Mouse (Mus musculus) heart, postnatal 36 days (tissue): ENCODE data around the gene P2ry14. TPM values are rescaled to one million over a fixed set of nuclear protein-coding genes. Genes with fewer than 3 reads are reported as not detected.
A peak's percentile ranks its signal among the peaks of the same experiment; 100 is the strongest.
"Not testable (repeated sequence)": the region's sequence is repeated elsewhere in the genome, so short reads cannot be mapped to it uniquely, and the experiment has no call there.

Source experiments
- DNase-seq, 2 experiments: peaks; one replicate each; pipeline ENCODE4 v3.0.0; 2021 to 2022
- intact Hi-C: fragments of 180-260 bp; cut with DNase I; formaldehyde crosslinking; loops from one replicate; pipeline ENCODE4 v1.15.1; 2025
- total RNA-seq, 2 experiments: library from RNA; stranded (reverse); gene quantifications; 2 replicates each; pipeline ENCODE4 v1.2.3; 2021

Gene P2ry14
- total RNA-seq, 2 experiments from 2014 or later = 5.0 to 5.8 TPM

DNA sequence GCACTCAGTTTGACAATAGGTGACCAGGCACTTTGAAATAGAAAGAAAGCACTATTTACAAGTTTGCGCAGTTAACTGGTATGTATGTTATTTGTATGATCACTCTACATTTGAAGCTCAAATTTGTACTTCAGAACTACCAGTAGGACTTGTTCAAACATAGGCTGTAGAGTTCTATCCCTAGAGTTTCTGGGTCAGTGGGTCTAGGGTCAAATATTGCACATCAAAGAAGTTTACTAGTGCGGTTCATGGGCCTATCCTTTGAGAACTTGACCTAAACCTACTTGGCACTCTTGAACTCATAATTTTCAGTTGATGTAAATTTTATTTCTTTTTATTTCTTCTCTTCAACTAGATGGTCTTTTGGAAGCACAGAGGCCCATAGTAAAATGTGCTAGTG is 2.8 kb downstream of the P2ry14 start:
- intact Hi-C loops = no loop called here
- no peak for DNase-seq

- no peak for DNase-seq
- intact Hi-C loops = no loop called here
Measured at GRCm38 (mm10) chr3:59149646-59150045, 3.8 kb downstream of the P2ry14 start.

- intact Hi-C loops = no loop called here
- no peak for DNase-seq
Measured at GRCm38 (mm10) chr3:59145194-59145593, 8.2 kb downstream of the P2ry14 start.

GRCm38 (mm10) chr3:59141507-59142305 is 11.7 kb downstream of the P2ry14 start:
- intact Hi-C loops = no loop called here
- DNase-seq = no peak

- intact Hi-C loops, DNase-seq: not testable (repeated sequence)
Measured at GRCm38 (mm10) chr3:59140941-59141340, 12.5 kb downstream of the P2ry14 start.

DNA sequence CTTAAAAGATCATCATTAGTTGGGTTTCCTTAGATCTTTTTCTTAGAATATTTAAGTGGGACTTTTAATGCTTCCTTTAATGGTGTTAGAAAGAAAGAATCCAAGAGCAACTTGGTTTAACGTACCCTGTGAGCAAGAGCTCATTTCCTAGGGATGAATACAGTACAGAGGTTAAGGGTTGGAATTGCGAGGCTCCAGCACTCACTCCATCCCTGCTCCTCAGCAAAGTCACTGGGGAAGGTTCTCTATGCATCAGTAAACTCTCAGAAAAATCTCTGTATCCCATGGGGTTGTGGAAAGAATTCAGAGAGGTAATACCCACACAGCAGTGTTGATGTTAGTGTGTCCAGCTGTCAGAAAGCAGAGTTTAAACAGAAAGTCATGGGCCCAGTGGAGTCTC is 13.3 kb downstream of the P2ry14 start:
- intact Hi-C loops = no loop called here
- DNase-seq = no peak

DNA sequence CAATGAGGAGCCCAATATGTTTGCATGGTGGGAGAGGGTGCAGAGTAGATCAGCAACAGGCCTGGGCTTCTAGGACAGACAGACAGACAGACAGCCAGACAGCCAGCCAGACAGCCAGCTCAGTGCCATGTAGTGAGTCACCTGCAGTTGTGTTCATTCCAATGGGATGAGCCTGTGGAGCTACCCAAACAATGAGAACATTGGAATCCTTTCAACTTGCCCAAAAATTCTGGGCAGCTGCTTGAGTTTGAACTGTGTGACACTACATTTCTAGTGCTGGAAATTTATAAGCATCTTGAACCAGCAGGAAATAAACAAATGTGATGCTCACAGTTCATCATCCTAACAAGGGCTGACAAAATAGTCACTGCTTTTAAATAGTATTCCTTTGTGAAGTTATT is 13.8 kb downstream of the P2ry14 start:
- intact Hi-C loops = no loop called here
- DNase-seq = no peak

DNA sequence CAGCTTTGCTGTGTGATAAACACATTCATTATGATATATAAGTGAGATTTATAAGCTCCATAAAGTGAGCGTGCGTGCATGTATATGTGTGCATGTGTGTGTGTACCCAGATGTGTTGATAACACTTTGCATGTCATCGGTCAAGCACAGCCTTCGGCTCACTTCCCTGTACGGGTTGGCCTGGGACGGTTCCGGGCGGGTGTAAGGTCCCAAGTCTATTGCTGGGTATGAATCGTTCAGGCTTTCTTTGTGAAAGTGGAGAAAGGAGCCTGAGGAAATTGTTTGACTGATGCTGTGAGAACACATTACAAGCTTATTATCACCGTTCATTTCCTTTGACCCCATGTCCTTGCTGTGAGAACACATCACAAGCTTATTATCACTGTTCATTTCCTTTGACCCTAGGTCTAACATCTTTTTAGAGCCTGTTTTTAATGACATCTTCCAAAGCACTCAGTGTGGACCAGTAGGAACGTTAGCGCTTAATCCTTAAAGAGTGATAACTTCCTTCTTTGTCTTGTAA is 14.4 kb downstream of the P2ry14 start:
- intact Hi-C loops = no loop called here
- DNase-seq = no peak

GRCm38 (mm10) chr3:59135911-59136653 is 17.3 kb downstream of the P2ry14 start:
- no peak for DNase-seq
- intact Hi-C loops = no loop called here

DNA sequence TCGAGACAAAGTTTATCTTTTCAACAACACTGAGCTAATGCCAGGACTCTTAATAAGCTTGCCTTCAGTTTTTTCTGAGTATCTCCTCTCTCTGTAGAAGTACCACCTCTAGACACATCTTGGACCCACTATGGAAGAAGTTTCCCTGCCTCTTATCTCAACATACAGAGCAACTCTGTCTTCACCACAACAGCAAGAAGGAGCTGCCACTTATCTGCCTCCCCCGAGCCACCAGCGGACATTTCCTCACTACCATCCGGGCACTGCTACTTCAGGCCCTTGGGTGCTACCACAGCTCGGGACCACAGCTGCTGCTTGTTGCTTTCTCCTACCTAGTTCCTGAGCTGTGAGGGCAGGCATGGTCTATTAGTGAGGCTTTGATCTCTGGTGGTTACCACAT is 20.2 kb downstream of the P2ry14 start:
- intact Hi-C loops = no loop called here
- no peak for DNase-seq

GRCm38 (mm10) chr3:59131966-59132365 is 21.5 kb downstream of the P2ry14 start:
- no peak for DNase-seq
- intact Hi-C loops = no loop called here

- intact Hi-C loops = no loop called here
- no peak for DNase-seq
Measured at GRCm38 (mm10) chr3:59131081-59131480, 22.3 kb downstream of the P2ry14 start.

DNA sequence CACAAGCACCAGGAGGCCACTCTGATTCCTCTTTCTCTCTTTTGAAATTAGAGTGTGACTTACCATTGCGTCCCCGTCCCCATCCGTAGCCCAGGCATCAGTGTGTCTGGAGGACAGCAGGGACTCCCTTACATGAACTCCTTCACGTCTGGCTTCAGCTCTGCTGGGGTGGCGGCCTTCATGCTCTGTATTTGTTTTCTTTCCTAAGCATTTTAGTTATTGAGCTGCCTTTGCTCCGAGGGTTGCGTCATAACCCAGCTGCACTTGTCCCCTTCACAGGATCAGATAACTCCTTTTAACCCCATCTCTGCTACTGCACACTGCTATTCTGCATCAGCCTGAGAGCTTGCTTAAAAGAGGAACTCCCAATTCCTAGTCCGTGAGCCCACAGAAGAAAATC is 23.0 kb downstream of the P2ry14 start:
- DNase-seq = no peak
- intact Hi-C loops = no loop called here

- no peak for DNase-seq
- intact Hi-C loops = no loop called here
Measured at GRCm38 (mm10) chr3:59129547-59129946, 23.9 kb downstream of the P2ry14 start.

- intact Hi-C loops = no loop called here
- DNase-seq = no peak
Measured at GRCm38 (mm10) chr3:59128681-59129080, 24.7 kb downstream of the P2ry14 start.

- intact Hi-C loops = no loop called here
- DNase-seq = no peak
Measured at GRCm38 (mm10) chr3:59125783-59126555, 27.4 kb downstream of the P2ry14 start.

- DNase-seq = no peak
- intact Hi-C loops = no loop called here
Measured at GRCm38 (mm10) chr3:59125022-59125421, 28.4 kb downstream of the P2ry14 start.

DNA sequence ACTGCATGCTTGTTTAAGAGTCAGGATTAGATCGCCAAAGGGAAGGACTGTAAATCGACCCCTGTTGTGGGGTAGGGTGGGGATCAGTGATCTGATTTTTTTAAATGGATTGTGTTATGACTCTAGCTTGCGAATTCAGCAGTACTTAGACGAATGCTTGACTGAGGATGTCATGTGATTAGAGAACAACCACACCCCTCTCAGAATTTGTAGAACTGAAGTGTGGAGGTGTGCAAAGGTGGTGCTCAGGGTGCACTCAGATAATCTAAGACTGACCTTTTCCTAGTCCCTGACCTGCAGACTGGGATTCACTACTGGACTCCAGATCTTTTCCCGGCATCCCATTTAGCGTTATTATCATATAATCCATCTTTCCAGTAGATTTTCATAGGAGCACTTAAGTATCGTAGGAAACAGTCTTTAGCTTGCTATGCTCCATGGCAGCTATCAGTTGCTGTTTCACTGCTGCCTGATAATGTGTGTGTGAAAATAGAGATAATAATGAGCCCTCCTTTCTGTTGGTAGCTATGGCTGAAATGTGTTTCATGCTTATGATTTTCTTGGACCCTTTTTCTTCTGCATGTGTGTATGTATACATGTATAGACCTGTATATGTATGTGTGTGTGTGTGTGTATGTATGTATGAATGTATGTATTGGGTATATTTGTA is 31.5 kb downstream of the P2ry14 start:
- DNase-seq = no peak
- intact Hi-C loops = loop anchor here (2.0 kb wide), 1 partner anchor 47 kb away; no protein-coding TSS in a partner anchor

GRCm38 (mm10) chr3:59121067-59121730 is 32.2 kb downstream of the P2ry14 start:
- intact Hi-C loops = loop anchor here (2.0 kb wide), 1 partner anchor 48 kb away; no protein-coding TSS in a partner anchor
- peak in 1 of 2 experiments; percentile 19 for DNase-seq
